Mouse (Mus musculus) neural tube, embryonic 12.5 days (tissue): ENCODE measurements around the gene Eaf1. TPM values are rescaled to one million over a fixed set of nuclear protein-coding genes. Genes with fewer than 3 reads are reported as not detected.

Experiments
- ATAC-seq: fragments of 200-750 bp; cut with Nextera tagmentation; 2 replicates; pipeline ENCODE4 v1.8.0; 2017; ENCODE audit warnings: low read depth, mild to moderate bottlenecking, moderate TSS enrichment, moderate library complexity; ENCODE audit not compliant: low FRiP score
- H3K27ac ChIP-seq: fragments of 300-500 bp; sonication (generic); 2 replicates; pipeline ENCODE4 v1.5.1; 2016
- H3K27me3 ChIP-seq: fragments of 300-500 bp; sonication (generic); replicated peaks from 2 replicates; pipeline ENCODE4 v1.6.1; 2016; ENCODE audit warnings: mild to moderate bottlenecking
- H3K36me3 ChIP-seq: fragments of 300-500 bp; sonication (generic); 2 replicates; pipeline ENCODE4 v1.6.1; 2016; ENCODE audit warnings: mild to moderate bottlenecking
- H3K4me1 ChIP-seq: fragments of 300-500 bp; sonication (generic); 2 replicates; pipeline ENCODE4 v1.6.1; 2016
- H3K4me2 ChIP-seq: fragments of 300-500 bp; sonication (generic); replicated peaks from 2 replicates; pipeline ENCODE4 v1.6.1; 2016; ENCODE audit warnings: mild to moderate bottlenecking
- H3K4me3 ChIP-seq: fragments of 300-500 bp; sonication (generic); 2 replicates; pipeline ENCODE4 v1.5.1; 2016
- H3K9ac ChIP-seq: fragments of 300-500 bp; sonication (generic); 2 replicates; pipeline ENCODE4 v1.6.1; 2016; ENCODE audit warnings: mild to moderate bottlenecking
- H3K9me3 ChIP-seq: fragments of 300-500 bp; sonication (generic); 2 replicates; pipeline ENCODE4 v1.6.1; 2016; ENCODE audit warnings: mild to moderate bottlenecking
- WGBS: fragments of 180-500 bp; shearing (Covaris S2); methylation state at CpG from one replicate; pipeline ENCODE4 v1.1.7; 2016; 5-methylcytosine and 5-hydroxymethylcytosine counted together
- polyA plus RNA-seq: library from polyadenylated mRNA; unstranded; fragments of >200 nt; fragmentation: Nextera tagmentation; extraction: Ambion mirVana; gene quantifications from 2 replicates; pipeline ENCODE4 v1.2.1, GENCODE M21; 2016

Eaf1 gene
- polyA plus RNA-seq, 1 experiment from 2014 or later, result 20.5 TPM

- Histone ChIP-seq H3K36me3 (peaks cover 92% of the 10 kb centered on the region), H3K9me3 (no peaks in the 10 kb centered on the region), H3K9ac (no peak overlapping the region), H3K4me2 (no peak overlapping the region), H3K27me3 (no peaks in the 10 kb centered on the region), H3K27ac (no peak overlapping the region), H3K4me3 (no peak overlapping the region), H3K4me1 (no peaks in the 10 kb centered on the region)
- 91% methylated on average over 5 of the region's 5 CpGs for WGBS
- no peak for ATAC-seq
Observed at GRCm38 (mm10) chr14:31482417-31482816, 11.8 kb upstream of the Eaf1 start.

GRCm38 (mm10) chr14:31486465-31486864 lies 7.7 kb upstream of the Eaf1 start:
- no peaks in the 10 kb centered on the region for H3K27me3 ChIP-seq
- no peak overlapping the region for H3K4me2 ChIP-seq
- WGBS, result 88% methylated on average over 4 of the region's 4 CpGs
- H3K27ac ChIP-seq, result no peak overlapping the region
- ATAC-seq, result no peak
- no peaks in the 10 kb centered on the region for H3K4me1 ChIP-seq
- no peak overlapping the region for H3K4me3 ChIP-seq
- no peak overlapping the region for H3K9ac ChIP-seq
- H3K36me3 ChIP-seq, result peaks cover 88% of the 10 kb centered on the region
- H3K9me3 ChIP-seq, result no peaks in the 10 kb centered on the region

GRCm38 (mm10) chr14:31488055-31488454 lies 6.1 kb upstream of the Eaf1 start:
- no peak overlapping the region for H3K27ac ChIP-seq
- no peaks in the 10 kb centered on the region for H3K9me3 ChIP-seq
- no peak overlapping the region for H3K4me3 ChIP-seq
- WGBS, result 96% methylated on average over 6 of the region's 6 CpGs
- peaks cover 86% of the 10 kb centered on the region for H3K36me3 ChIP-seq
- no peak overlapping the region for H3K9ac ChIP-seq
- H3K4me2 ChIP-seq, result no peak overlapping the region
- no peak for ATAC-seq
- peaks cover 5% of the 10 kb centered on the region; the same call in 1 of the 2 replicates for H3K4me1 ChIP-seq
- H3K27me3 ChIP-seq, result no peaks in the 10 kb centered on the region

GRCm38 (mm10) chr14:31493901-31494300 lies 298 bp upstream of the Eaf1 start:
- Histone ChIP-seq H3K4me1 (peaks cover 33% of the 10 kb centered on the region), H3K27me3 (no peaks in the 10 kb centered on the region), H3K27ac (no peak overlapping the region), H3K9ac (peak overlapping the region; percentile 83), H3K4me3 (peak overlapping the region; percentile 77), H3K4me2 (peak overlapping the region; percentile 92), H3K36me3 (peaks cover 43% of the 10 kb centered on the region), H3K9me3 (no peaks in the 10 kb centered on the region)
- ATAC-seq, result no peak
- 37% methylated on average over 9 of the region's 9 CpGs for WGBS

- Histone ChIP-seq H3K36me3 (peaks cover 42% of the 10 kb centered on the region), H3K4me3 (peak within 1 kb of the TSS; percentile 77), H3K27me3 (no peaks in the 10 kb centered on the region), H3K9me3 (no peaks in the 10 kb centered on the region), H3K4me2 (peak within 1 kb of the TSS; percentile 92), H3K27ac (0 out of 2 replicates have a peak within 1 kb of the TSS, but pooled peaks have one; percentile 66), H3K4me1 (peaks cover 33% of the 10 kb centered on the region), H3K9ac (peak within 1 kb of the TSS; percentile 83)
- WGBS, result under 1% methylated on average over 49 of the region's 49 CpGs
- ATAC-seq, result peak; percentile 90
Observed at GRCm38 (mm10) chr14:31494975-31495455, 816 bp downstream of the Eaf1 start, which contains the start of gene Mettl6. TSS of gene Mettl6 (minus strand) at chr14:31495040.

GRCm38 (mm10) chr14:31495538-31495937 lies 1.3 kb downstream of the Eaf1 start:
- peaks cover 33% of the 10 kb centered on the region for H3K4me1 ChIP-seq
- H3K36me3 ChIP-seq, result peaks cover 43% of the 10 kb centered on the region
- H3K27ac ChIP-seq, result no peak overlapping the region

GRCm38 (mm10) chr14:31496241-31496646 lies 2.0 kb downstream of the Eaf1 start:
- ATAC-seq, result no peak
- peak overlapping the region; percentile 77 for H3K4me3 ChIP-seq
- H3K9ac ChIP-seq, result peak overlapping the region; percentile 83
- peaks cover 33% of the 10 kb centered on the region for H3K4me1 ChIP-seq
- no peaks in the 10 kb centered on the region for H3K27me3 ChIP-seq
- WGBS, result 59% methylated on average over 7 of the region's 7 CpGs
- peak overlapping the region; percentile 92 for H3K4me2 ChIP-seq
- H3K27ac ChIP-seq, result no peak overlapping the region
- H3K9me3 ChIP-seq, result no peaks in the 10 kb centered on the region
- peaks cover 44% of the 10 kb centered on the region for H3K36me3 ChIP-seq

More at GRCm38 (mm10) chr14:31495538-31495937, 1.3 kb downstream of the Eaf1 start:
- H3K4me2 ChIP-seq, result peak overlapping the region; percentile 92
- peak overlapping the region; percentile 77 for H3K4me3 ChIP-seq
- no peaks in the 10 kb centered on the region for H3K9me3 ChIP-seq
- 6% methylated on average over 8 of the region's 8 CpGs for WGBS
- H3K27me3 ChIP-seq, result no peaks in the 10 kb centered on the region
- peak overlapping the region; percentile 83 for H3K9ac ChIP-seq
- no peak for ATAC-seq

- Histone ChIP-seq H3K4me3 (no peak overlapping the region), H3K27me3 (no peaks in the 10 kb centered on the region), H3K9ac (no peak overlapping the region), H3K36me3 (peaks cover 57% of the 10 kb centered on the region), H3K4me2 (no peak overlapping the region), H3K27ac (no peak overlapping the region), H3K9me3 (no peaks in the 10 kb centered on the region), H3K4me1 (peaks cover 16% of the 10 kb centered on the region)
- WGBS, result 77% methylated on average over 1 of the region's 1 CpGs
- no peak for ATAC-seq
Observed at GRCm38 (mm10) chr14:31499526-31499925, 5.3 kb downstream of the Eaf1 start.

- Histone ChIP-seq H3K36me3 (peaks cover 91% of the 10 kb centered on the region), H3K4me1 (no peaks in the 10 kb centered on the region), H3K27ac (no peak overlapping the region), H3K4me3 (no peak overlapping the region), H3K27me3 (no peaks in the 10 kb centered on the region), H3K4me2 (no peak overlapping the region), H3K9me3 (no peaks in the 10 kb centered on the region), H3K9ac (no peak overlapping the region)
- no peak for ATAC-seq
- WGBS, result 89% methylated on average over 13 of the region's 13 CpGs
Observed at GRCm38 (mm10) chr14:31503406-31503805, 9.2 kb downstream of the Eaf1 start.

GRCm38 (mm10) chr14:31506456-31506855 lies 12.3 kb downstream of the Eaf1 start:
- no peak overlapping the region for H3K27ac ChIP-seq
- no peak overlapping the region for H3K4me3 ChIP-seq
- no peak overlapping the region for H3K9ac ChIP-seq
- H3K27me3 ChIP-seq, result no peaks in the 10 kb centered on the region
- H3K9me3 ChIP-seq, result no peaks in the 10 kb centered on the region
- H3K4me2 ChIP-seq, result no peak overlapping the region
- no peak for ATAC-seq
- peaks cover 82% of the 10 kb centered on the region for H3K36me3 ChIP-seq
- 97% methylated on average over 6 of the region's 6 CpGs for WGBS
- no peaks in the 10 kb centered on the region for H3K4me1 ChIP-seq

- Histone ChIP-seq H3K4me1 (no peaks in the 10 kb centered on the region), H3K36me3 (peaks cover 48% of the 10 kb centered on the region), H3K9ac (no peak overlapping the region), H3K27me3 (no peaks in the 10 kb centered on the region), H3K4me2 (no peak overlapping the region), H3K27ac (no peak overlapping the region), H3K4me3 (no peak overlapping the region), H3K9me3 (peaks cover 8% of the 10 kb centered on the region; the same call in 1 of the 2 replicates)
- no peak for ATAC-seq
- 97% methylated on average over 2 of the region's 2 CpGs for WGBS
Observed at GRCm38 (mm10) chr14:31509911-31510310, 15.7 kb downstream of the Eaf1 start.

GRCm38 (mm10) chr14:31510322-31510721 lies 16.1 kb downstream of the Eaf1 start:
- H3K9me3 ChIP-seq, result peaks cover 10% of the 10 kb centered on the region; the same call in 1 of the 2 replicates
- no peaks in the 10 kb centered on the region for H3K4me1 ChIP-seq
- WGBS, result 89% methylated on average over 3 of the region's 3 CpGs

GRCm38 (mm10) chr14:31515895-31516294 lies 21.7 kb downstream of the Eaf1 start:
- no peak for ATAC-seq
- H3K4me2 ChIP-seq, result no peak overlapping the region
- no peaks in the 10 kb centered on the region for H3K27me3 ChIP-seq
- H3K9ac ChIP-seq, result no peak overlapping the region
- H3K9me3 ChIP-seq, result peaks cover 10% of the 10 kb centered on the region; the same call in 1 of the 2 replicates
- no peak overlapping the region for H3K4me3 ChIP-seq
- WGBS, result 92% methylated on average over 2 of the region's 2 CpGs
- H3K4me1 ChIP-seq, result no peaks in the 10 kb centered on the region
- no peak overlapping the region for H3K27ac ChIP-seq
- H3K36me3 ChIP-seq, result no peaks in the 10 kb centered on the region; the same call in 1 of the 2 replicates

More at GRCm38 (mm10) chr14:31510322-31510721, 16.1 kb downstream of the Eaf1 start:
- Histone ChIP-seq H3K4me3 (no peak overlapping the region), H3K36me3 (peaks cover 44% of the 10 kb centered on the region), H3K9ac (no peak overlapping the region), H3K27ac (no peak overlapping the region), H3K4me2 (no peak overlapping the region), H3K27me3 (no peaks in the 10 kb centered on the region)
- ATAC-seq, result no peak
